ENCODE assay signal across 14 mouse cellular contexts in the genomic region with DNA sequence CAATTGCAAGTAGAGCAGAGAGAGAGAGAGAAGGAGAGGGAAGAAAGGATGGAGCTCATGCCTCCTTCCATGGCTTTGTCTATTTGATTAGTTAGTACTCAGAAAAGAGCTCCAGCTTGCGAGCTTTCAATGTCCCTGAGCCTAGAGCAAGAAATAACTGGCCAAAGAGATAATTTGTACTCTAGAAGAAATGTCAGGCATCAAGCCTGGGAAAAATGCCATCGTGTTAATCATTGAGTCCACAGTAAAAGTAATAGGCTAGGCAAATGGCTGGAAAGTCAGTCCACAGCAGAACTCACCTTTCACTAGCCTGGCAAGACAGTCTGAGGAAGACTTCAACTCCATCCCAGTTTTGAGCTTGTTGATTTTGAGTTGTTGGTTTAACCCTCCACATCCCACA.
"Had no signal": no experiment of that assay in that cellular context is flagged by ENCODE, and none has a peak within 500 bp of the region (broad histone marks: within the 10 kb centered on the region; RNA-seq: fewer than 3 reads in every experiment).

No protein-coding gene starts in this region.

- H3K27me3 ChIP-seq: intestine, embryonic 15.5 days; limb, embryonic 12.5 days; limb, embryonic 15.5 days; liver, embryonic 13.5 days had no signal

- H3K27ac ChIP-seq: intestine, embryonic 15.5 days; kidney, postnatal 0 days; limb, embryonic 12.5 days; limb, embryonic 15.5 days; liver, embryonic 13.5 days had no signal

- H3K4me2 ChIP-seq: intestine, embryonic 15.5 days; limb, embryonic 12.5 days; limb, embryonic 15.5 days; liver, embryonic 13.5 days; midbrain, embryonic 11.5 days had no signal

- H3K9me3 ChIP-seq: intestine, embryonic 15.5 days; limb, embryonic 12.5 days; limb, embryonic 15.5 days; liver, embryonic 13.5 days had no signal

- H3K9ac ChIP-seq: intestine, embryonic 15.5 days; limb, embryonic 12.5 days; limb, embryonic 15.5 days; liver, embryonic 13.5 days had no signal

- DNase-seq: layer of hippocampus, postnatal 36 days; left cerebral cortex, postnatal 4 days; liver, embryonic 13.5 days; lung, adult 2 months; lung, postnatal 14 days; lung, postnatal 4 days; midbrain, embryonic 14.5 days; thymus, adult 18-20 months; thymus, postnatal 36 days had no signal

- ATAC-seq: intestine, embryonic 15.5 days had no signal

- H3K4me1 ChIP-seq: intestine, embryonic 15.5 days; limb, embryonic 12.5 days; limb, embryonic 15.5 days; liver, embryonic 13.5 days had no signal

- H3K4me3 ChIP-seq: intestine, embryonic 15.5 days; limb, embryonic 12.5 days; limb, embryonic 15.5 days; liver, embryonic 13.5 days had no signal

- H3K36me3 ChIP-seq: intestine, embryonic 15.5 days; limb, embryonic 12.5 days; limb, embryonic 15.5 days; liver, embryonic 13.5 days had no signal
